ENCODE assay signal across 10 mouse cellular contexts in genomic region chr3:96401474-96401831, GRCm38 (mm10). TPM values are rescaled to one million over a fixed set of nuclear protein-coding genes. Genes with fewer than 3 reads are reported as not detected.
DNase-seq lines count a peak whose midpoint lies in the region; ATAC-seq and TF ChIP-seq lines count a peak whose summit lies in the region.
"Had no signal": no experiment of that assay in that cellular context is flagged by ENCODE, and none has a peak within 500 bp of the region (broad histone marks: within the 10 kb centered on the region; RNA-seq: fewer than 3 reads in every experiment).

No protein-coding gene starts in this region.

- H3K4me3 ChIP-seq in kidney, embryonic 16.5 days (ENCODE audit: low read length), result peak overlapping the region; percentile 35
- H3K4me3 ChIP-seq in embryonic facial prominence, embryonic 13.5 days, result peak overlapping the region; percentile 38
- peak overlapping the region; percentile 17 for H3K4me3 ChIP-seq in intestine, postnatal 0 days (ENCODE audit: low read depth, low read length)
- peak overlapping the region; percentile 29 for H3K4me3 ChIP-seq in neural tube, embryonic 12.5 days

- H3K9me3 ChIP-seq in kidney, embryonic 16.5 days (ENCODE audit: low read length), result no peaks in the 10 kb centered on the region; the same call in 1 of the 2 replicates
- H3K9me3 ChIP-seq in embryonic facial prominence, embryonic 13.5 days, result 0 out of 2 replicates have a peak, but pooled peaks cover 4% of the 10 kb centered on the region
- H3K9me3 ChIP-seq in intestine, postnatal 0 days (ENCODE audit: control insufficient read depth), result no peaks in the 10 kb centered on the region
- no peaks in the 10 kb centered on the region for H3K9me3 ChIP-seq in neural tube, embryonic 12.5 days

- no peak for ATAC-seq in kidney, embryonic 16.5 days (ENCODE audit: low FRiP score, low TSS enrichment)
- no peak for ATAC-seq in embryonic facial prominence, embryonic 13.5 days (ENCODE audit: insufficient number of reproducible peaks, insufficient read depth, low FRiP score, low TSS enrichment, low read depth)
- ATAC-seq in intestine, postnatal 0 days, result no peak
- no peak for ATAC-seq in neural tube, embryonic 12.5 days (ENCODE audit: low FRiP score, low read depth)

- TF ChIP-seq CTCF in intestine, postnatal 0 days (IDR thresholded peaks at IDR 0.05; ENCODE audit: low read depth), result no peak

- H3K27ac ChIP-seq in kidney, embryonic 16.5 days (ENCODE audit: low read length), result no peak overlapping the region
- no peak overlapping the region for H3K27ac ChIP-seq in embryonic facial prominence, embryonic 13.5 days
- no peak overlapping the region for H3K27ac ChIP-seq in intestine, postnatal 0 days (ENCODE audit: low read depth, low read length)
- no peak overlapping the region for H3K27ac ChIP-seq in neural tube, embryonic 12.5 days

- H3K4me2 ChIP-seq in kidney, embryonic 16.5 days (replicated peaks; ENCODE audit: low read depth, low read length), result peak overlapping the region; percentile 49
- peak overlapping the region; percentile 56 for H3K4me2 ChIP-seq in embryonic facial prominence, embryonic 13.5 days
- peak overlapping the region; percentile 46 for H3K4me2 ChIP-seq in intestine, postnatal 0 days (replicated peaks; ENCODE audit: low read depth)
- H3K4me2 ChIP-seq in neural tube, embryonic 12.5 days (replicated peaks), result peak overlapping the region; percentile 56

- no peaks in the 10 kb centered on the region for H3K36me3 ChIP-seq in kidney, embryonic 16.5 days (ENCODE audit: insufficient read depth, low read length)
- H3K36me3 ChIP-seq in embryonic facial prominence, embryonic 13.5 days, result no peaks in the 10 kb centered on the region
- H3K36me3 ChIP-seq in intestine, postnatal 0 days (ENCODE audit: control insufficient read depth, insufficient read depth), result no peaks in the 10 kb centered on the region
- H3K36me3 ChIP-seq in neural tube, embryonic 12.5 days, result no peaks in the 10 kb centered on the region

- peaks cover 90% of the 10 kb centered on the region for H3K27me3 ChIP-seq in kidney, embryonic 16.5 days (ENCODE audit: insufficient read depth, low read length)
- peaks cover 96% of the 10 kb centered on the region for H3K27me3 ChIP-seq in embryonic facial prominence, embryonic 13.5 days
- H3K27me3 ChIP-seq in intestine, postnatal 0 days (replicated peaks; ENCODE audit: control insufficient read depth, insufficient read depth, low read length), result peaks cover 89% of the 10 kb centered on the region
- peaks cover 90% of the 10 kb centered on the region for H3K27me3 ChIP-seq in neural tube, embryonic 12.5 days (replicated peaks)

- no peak overlapping the region for H3K9ac ChIP-seq in kidney, embryonic 16.5 days (replicated peaks; ENCODE audit: low read length)
- H3K9ac ChIP-seq in embryonic facial prominence, embryonic 13.5 days, result no peak overlapping the region
- H3K9ac ChIP-seq in intestine, postnatal 0 days (ENCODE audit: low read depth, low read length), result no peak overlapping the region
- H3K9ac ChIP-seq in neural tube, embryonic 12.5 days, result no peak overlapping the region

- WGBS in kidney, embryonic 16.5 days, result 2% methylated on average over 13 of the region's 13 CpGs
- WGBS in embryonic facial prominence, embryonic 13.5 days, result 2% methylated on average over 13 of the region's 13 CpGs
- 2% methylated on average over 13 of the region's 13 CpGs for WGBS in intestine, postnatal 0 days
- 2% methylated on average over 13 of the region's 13 CpGs for WGBS in neural tube, embryonic 12.5 days

- DNase-seq in kidney, postnatal 25 days, result no peak
- no peak for DNase-seq in adrenal gland, postnatal 14 days
- DNase-seq in thymus, adult 18-20 months, result no peak
- DNase-seq in gastrocnemius, adult 8-10 months (ENCODE audit: low spot score in 2 of 2), result no peak

- peaks cover 9% of the 10 kb centered on the region; the same call in 1 of the 2 replicates for H3K4me1 ChIP-seq in kidney, embryonic 16.5 days (ENCODE audit: insufficient read depth, low read length)
- H3K4me1 ChIP-seq in embryonic facial prominence, embryonic 13.5 days, result peaks cover 10% of the 10 kb centered on the region
- no peaks in the 10 kb centered on the region for H3K4me1 ChIP-seq in intestine, postnatal 0 days (replicated peaks; ENCODE audit: control insufficient read depth, insufficient read depth, low read length)
- peaks cover 11% of the 10 kb centered on the region; the same call in 1 of the 2 replicates for H3K4me1 ChIP-seq in neural tube, embryonic 12.5 days

RNA-seq across cellular contexts. Expression of gene BC107364, which starts 50.7 kb away (rescaled TPM):
- 0.25 TPM in 1 of 2 replicates, not detected in the other for polyA plus RNA-seq in kidney, embryonic 16.5 days (2015; fragmentation: Nextera tagmentation; extraction: Ambion mirVana)
- 0.20 TPM in 1 of 2 replicates, not detected in the other for polyA plus RNA-seq in embryonic facial prominence, embryonic 13.5 days (2015; fragmentation: Nextera tagmentation; extraction: Ambion mirVana)
- 0.54 and 0.56 TPM in 2 replicates for polyA plus RNA-seq in intestine, postnatal 0 days (2015; fragmentation: Nextera tagmentation; extraction: Ambion mirVana)
- polyA plus RNA-seq in neural tube, embryonic 12.5 days (2016; fragmentation: Nextera tagmentation; extraction: Ambion mirVana), result not detected in 2 replicates
- total RNA-seq in adrenal gland, postnatal 14 days (2021), result not detected in 2 replicates
- not detected for total RNA-seq in gastrocnemius, adult 8-10 months (2022)
- total RNA-seq: gastrocnemius, postnatal 4 days; monocyte, adult 5-6 weeks had no signal
